Mouse (Mus musculus): ENCODE measurements at regions not wholly inside any gene's neighbourhood (a gene's known extent, or its start where the extent isn't known, plus 50 kb on each side); places are given as distances from the start of the nearest gene placed in this dataset.

DNA sequence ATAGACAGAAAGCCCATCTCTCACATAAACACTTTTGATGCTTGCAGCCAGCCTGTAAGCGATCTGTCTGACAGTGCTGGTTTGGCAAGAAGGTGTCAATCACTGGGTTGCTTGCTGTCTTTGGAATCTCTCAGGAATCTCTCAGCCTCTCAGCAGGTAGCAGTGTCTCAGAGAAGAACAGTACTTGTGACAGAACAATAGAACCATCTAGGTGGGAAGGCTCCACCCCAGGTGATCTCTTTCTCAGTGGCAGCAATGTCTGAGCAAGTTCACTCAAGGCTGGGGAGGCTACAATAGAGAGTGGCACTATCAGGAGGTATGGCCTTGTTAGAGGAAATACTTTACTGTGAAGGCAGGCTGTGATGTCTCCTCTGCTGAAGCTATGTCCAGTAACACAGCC, 181.5 kb upstream of the Nrxn1 start:
- TF ChIP-seq CTCF (conservative IDR thresholded peaks at IDR 0.05; ENCODE audit: low read length) (no peak), POU5F1 (IDR thresholded peaks at IDR 0.05; ENCODE audit: borderline replicate concordance, low read length) (no peak)

Data from E14TG2a.4 (cell line).